Mouse (Mus musculus) splenic B cell, adult 2 months (primary cell): ENCODE measurements at regions not wholly inside any gene's neighbourhood (a gene's known extent, or its start where the extent isn't known, plus 50 kb on each side); places are given as distances from the start of the nearest gene placed in this dataset.

ENCODE experiments used
- DNase-seq: peaks from one replicate; pipeline ENCODE4 v3.0.0-alpha.2; 2011; ENCODE audit warnings: low read depth, low spot score
- H3K27me3 ChIP-seq: 2 replicates; pipeline ENCODE4 v1.6.1; 2012; ENCODE audit warnings: mild to moderate bottlenecking, low read length, moderate library complexity, mixed read lengths; ENCODE audit not compliant: control insufficient read depth, poor library complexity, insufficient read depth, severe bottlenecking
- H3K36me3 ChIP-seq: 2 replicates; pipeline ENCODE4 v1.6.1; 2012; ENCODE audit warnings: mild to moderate bottlenecking, low read length, moderate library complexity, mixed read lengths; ENCODE audit not compliant: control insufficient read depth, poor library complexity, insufficient read depth, severe bottlenecking

DNA sequence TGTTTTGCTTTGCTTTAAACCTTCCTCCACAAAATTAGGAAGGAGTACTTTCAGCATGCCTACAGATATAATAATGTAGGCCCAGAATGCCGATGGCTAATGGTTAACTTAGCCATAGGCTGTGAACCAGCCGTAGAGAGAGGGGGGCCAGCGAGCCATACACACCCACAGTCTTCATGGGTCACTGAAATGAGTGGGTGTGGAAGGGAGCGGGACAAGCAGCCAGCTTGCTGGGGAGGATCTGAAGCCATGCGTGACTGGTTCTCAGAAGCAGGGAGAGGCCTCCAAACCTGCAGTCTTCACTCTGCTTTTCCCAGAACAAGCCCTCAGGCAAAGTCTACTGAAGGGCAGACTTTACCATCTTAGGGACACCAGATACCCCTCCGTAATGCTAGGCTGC lies 50.8 kb upstream of the Ptpn13 start:
- no peaks in the 10 kb centered on the region for H3K27me3 ChIP-seq
- no peak for DNase-seq
- H3K36me3 ChIP-seq: no peaks in the 10 kb centered on the region

DNA sequence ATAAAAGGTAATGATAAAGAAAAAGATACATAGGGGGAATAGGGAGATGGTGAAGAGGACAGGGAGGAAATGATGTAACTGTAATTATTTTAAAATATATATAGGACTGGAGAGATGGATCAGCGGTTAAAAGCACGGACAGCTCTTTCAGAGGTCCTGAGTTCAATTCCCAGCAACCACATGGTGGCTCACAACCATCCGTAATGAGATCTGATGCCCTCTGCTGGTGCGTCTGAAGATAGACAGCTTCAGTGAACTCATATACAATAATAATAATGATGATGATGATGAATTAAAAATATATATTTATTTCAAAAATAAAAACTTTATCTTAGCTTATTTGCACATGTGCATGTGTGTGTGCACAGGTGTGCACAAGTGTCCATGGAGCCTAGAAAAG lies 51.9 kb upstream of the Ptpn13 start:
- H3K36me3 ChIP-seq: no peaks in the 10 kb centered on the region
- no peaks in the 10 kb centered on the region for H3K27me3 ChIP-seq
- no peak for DNase-seq

DNA sequence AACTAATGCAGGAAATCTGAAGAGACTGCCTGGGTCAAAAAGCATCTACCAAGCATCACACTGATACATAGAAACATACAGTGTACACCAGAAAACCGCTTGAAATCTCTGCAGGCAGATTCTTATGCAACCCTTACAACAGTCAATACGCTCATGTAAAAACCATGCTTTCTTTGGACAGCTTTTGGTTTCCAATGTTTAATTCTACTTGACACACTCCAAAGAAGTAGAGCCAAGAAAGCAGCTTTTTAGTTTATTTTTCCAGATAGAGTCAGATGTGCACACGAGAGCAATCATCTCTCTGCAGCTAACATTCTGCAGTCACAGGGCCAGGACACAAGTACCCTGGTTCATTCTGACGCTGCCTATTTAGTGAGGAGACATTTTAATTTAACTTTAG lies 54.5 kb upstream of the Ptpn13 start:
- Histone ChIP-seq H3K36me3 (no peaks in the 10 kb centered on the region), H3K27me3 (no peaks in the 10 kb centered on the region)
- no peak for DNase-seq

DNA sequence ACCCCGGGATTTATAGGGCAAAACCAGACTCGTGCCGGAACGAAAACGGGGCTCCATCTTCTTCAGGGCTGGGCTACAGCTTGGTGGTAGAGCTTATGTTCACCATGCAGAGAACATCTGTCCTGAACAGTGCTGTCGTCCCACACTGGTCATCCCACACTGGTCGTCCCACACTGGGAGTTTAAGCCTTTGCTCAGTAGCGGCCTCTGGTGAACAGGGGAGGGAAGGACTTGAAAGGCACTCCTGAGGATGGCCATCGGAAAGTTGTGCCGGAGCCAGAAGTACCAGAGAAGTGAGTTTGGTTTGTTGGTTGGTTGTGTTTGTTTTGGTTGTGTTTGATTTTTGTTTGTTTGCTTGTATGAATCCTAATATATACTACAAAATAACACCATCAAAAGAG lies 56.0 kb upstream of the Ptpn13 start:
- H3K27me3 ChIP-seq: no peaks in the 10 kb centered on the region
- DNase-seq: no peak
- no peaks in the 10 kb centered on the region for H3K36me3 ChIP-seq

DNA sequence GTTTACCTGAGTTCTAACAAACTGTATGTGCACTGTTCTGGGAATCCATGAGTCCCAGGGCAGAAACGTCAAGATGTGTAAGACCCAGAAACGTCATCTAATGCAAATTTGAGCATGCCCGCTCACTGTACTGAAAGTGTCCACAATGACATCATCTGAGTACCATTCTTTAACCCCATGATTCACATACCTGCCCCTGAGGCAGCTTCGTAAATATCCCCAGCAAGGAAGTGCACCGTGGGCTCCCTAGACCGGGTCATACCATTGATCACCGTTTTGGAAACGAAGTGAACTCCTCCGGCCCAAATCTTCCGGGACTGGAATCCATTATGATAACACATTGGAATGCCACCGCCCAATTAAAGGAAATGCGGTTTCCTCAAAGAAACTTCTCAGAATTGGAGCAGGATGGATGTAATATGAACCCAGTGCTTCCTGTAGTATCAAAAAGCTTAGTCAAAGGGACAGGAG lies 57.8 kb upstream of the Ptpn13 start:
- DNase-seq: no peak

DNA sequence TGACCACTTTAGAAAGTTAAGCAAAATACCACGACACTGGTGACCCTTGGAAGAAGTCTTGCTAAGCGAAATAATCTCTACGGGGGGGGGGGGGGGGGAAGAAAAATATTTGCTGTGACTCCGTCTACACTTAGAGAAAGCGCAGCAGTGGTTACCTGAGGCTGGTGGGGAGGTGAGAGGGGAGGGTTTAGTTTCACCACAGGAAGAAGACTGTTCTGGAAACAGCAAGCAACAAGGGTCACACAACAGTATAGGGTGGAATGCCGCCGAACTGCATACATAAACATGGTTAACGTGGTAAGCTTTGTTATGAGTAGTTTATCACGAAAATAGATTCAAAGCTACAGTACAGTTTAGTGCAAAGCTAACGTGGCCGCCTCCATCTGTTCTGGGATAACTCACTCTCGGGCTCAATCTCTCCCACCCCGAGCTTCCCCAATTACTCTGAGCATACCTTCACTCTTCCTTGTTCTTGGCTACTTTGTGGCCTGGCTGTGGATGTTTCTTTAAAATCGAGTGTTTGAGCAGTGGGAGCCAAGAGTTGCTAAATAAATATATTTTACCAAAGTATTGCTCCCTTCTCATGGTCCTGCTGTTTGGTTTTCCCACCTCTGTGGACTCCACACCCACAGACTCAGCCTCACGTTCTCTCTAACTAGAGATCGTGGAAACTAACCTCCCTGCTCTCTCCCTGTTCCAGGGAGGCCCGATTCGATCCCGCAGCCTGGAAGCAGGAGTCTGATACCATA lies 59.1 kb upstream of the Ptpn13 start:
- Histone ChIP-seq H3K27me3 (no peaks in the 10 kb centered on the region), H3K36me3 (no peaks in the 10 kb centered on the region)
- DNase-seq: no peak

More for the DNA sequence above, 57.8 kb upstream of the Ptpn13 start:
- Histone ChIP-seq H3K27me3 (no peaks in the 10 kb centered on the region), H3K36me3 (no peaks in the 10 kb centered on the region)

DNA sequence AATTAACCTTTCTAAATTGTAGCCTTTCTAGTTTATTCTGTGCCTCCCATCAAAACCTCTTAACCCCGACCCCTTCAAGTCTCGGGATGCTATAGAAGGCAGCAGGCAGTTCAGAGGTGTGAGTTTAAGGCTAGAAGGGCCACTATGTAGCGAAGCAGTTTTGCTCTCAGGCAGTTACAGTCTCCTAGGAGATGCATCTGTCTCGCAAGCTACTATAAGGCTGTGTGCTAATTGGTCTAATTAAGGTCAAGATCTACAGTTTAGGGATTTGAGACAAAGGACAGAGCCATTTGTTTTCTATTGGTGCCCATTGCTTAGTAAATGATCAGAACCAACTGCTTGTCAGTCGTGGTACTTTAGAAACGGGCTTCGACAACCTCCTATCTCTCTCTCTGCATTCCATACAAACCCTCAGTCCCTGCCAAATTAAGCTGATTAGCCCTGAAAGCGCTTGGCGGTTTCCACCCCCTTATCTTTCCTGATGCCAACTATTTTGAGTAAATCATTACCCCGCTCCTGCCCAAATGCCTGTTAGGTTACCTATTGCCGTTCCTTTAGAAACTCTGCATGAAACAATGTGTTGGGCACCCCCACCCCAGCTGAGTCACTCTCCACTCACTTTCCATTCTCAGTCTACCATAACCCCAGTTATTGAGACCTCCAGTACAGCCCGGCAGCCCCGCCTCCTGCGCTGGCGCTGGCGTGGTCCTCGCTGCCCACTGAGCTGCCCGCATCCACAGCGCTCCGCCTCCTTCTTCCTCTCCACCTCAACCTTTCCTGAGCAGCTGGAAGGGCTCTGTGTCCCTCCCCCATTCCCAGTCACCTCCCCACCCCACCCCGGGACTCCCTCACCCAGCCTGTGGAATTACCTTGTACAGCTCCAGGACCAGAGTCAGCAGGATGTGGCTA lies 59.9 kb upstream of the Ptpn13 start:
- H3K36me3 ChIP-seq: no peaks in the 10 kb centered on the region
- no peak for DNase-seq
- no peaks in the 10 kb centered on the region for H3K27me3 ChIP-seq

DNA sequence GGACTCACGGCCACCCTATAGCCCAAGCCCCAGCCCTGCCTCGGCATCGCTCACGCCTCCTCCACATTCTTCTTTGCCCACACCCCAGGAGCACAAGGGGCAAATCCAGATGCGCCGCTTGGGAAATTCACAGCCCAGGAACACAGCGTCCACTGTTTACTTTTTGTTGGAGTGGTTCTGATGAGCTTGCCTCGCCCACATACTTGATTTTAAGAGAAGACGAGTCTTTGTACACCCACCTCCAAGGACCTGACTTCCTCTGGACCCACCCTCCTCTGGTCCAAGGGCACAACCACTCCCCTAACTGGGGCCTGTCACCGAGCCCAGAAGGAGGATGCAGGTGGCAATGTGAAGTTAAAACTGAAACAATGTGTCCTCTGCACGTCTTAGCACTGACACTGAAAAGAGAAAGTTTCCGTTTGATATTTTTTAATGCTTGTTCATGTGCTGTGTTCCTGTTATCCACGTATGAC lies 64.2 kb upstream of the Ptpn13 start:
- H3K27me3 ChIP-seq: no peaks in the 10 kb centered on the region
- H3K36me3 ChIP-seq: no peaks in the 10 kb centered on the region
- no peak for DNase-seq

DNA sequence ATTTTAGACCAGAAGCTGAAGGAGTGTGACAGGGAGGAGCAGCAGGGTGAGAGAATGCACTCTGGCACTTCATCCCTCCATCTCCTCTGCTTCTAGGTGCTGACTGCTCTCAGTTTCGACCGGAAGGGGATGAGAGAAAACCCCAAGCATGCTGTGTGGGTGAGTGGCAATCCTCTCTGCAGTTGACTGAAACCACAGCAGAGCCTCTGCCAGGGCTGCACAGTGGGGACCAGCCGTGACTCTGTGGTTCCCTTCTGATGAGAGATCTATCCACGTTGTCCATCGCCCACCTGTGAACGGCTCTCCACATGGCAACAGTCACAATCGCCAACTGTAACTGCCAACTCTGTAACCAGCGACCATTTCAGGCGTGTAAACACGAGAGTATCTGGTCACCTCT lies 64.6 kb upstream of the Ptpn13 start:
- Histone ChIP-seq H3K27me3 (no peaks in the 10 kb centered on the region), H3K36me3 (no peaks in the 10 kb centered on the region)
- DNase-seq: no peak

DNA sequence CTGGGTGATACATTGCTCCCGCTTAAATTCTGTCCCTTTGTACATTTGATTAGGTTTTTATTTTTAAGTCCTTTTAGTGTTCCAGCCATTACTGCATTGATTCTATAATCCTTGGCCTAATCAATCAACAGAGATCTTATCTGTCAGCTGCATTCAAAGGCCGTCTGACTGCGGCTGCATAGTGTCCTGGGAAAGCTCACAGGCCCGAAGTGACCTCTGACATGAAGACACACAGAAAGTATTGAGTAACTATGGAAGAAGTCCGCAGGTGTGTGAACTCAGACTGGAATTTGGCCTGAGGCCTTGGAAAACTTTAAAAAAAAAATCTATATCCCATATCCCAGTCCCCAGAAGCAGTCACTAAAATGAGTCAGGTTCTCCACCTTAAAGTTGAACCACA lies 67.4 kb upstream of the Ptpn13 start:
- no peak for DNase-seq
- Histone ChIP-seq H3K27me3 (no peaks in the 10 kb centered on the region), H3K36me3 (no peaks in the 10 kb centered on the region)

DNA sequence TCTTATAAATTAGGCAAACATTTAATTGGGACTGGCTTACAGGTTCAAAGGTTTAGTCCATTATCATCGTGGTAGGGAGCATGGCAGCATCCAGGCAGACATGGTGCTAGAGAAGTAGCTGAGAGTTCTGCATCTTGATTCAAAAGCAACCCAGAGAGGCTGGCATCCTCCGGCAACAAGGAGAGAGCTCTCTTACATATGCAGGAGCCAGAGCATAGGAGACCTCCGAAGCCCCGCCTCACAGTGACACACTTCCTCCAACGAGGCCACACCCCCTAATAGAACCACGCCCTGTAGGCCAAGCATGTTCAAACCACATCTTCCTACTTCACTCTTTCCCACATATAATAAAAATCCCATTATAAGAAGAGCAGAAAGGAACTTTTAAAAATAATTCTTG lies 68.5 kb upstream of the Ptpn13 start:
- H3K36me3 ChIP-seq: no peaks in the 10 kb centered on the region
- no peak for DNase-seq
- no peaks in the 10 kb centered on the region for H3K27me3 ChIP-seq

DNA sequence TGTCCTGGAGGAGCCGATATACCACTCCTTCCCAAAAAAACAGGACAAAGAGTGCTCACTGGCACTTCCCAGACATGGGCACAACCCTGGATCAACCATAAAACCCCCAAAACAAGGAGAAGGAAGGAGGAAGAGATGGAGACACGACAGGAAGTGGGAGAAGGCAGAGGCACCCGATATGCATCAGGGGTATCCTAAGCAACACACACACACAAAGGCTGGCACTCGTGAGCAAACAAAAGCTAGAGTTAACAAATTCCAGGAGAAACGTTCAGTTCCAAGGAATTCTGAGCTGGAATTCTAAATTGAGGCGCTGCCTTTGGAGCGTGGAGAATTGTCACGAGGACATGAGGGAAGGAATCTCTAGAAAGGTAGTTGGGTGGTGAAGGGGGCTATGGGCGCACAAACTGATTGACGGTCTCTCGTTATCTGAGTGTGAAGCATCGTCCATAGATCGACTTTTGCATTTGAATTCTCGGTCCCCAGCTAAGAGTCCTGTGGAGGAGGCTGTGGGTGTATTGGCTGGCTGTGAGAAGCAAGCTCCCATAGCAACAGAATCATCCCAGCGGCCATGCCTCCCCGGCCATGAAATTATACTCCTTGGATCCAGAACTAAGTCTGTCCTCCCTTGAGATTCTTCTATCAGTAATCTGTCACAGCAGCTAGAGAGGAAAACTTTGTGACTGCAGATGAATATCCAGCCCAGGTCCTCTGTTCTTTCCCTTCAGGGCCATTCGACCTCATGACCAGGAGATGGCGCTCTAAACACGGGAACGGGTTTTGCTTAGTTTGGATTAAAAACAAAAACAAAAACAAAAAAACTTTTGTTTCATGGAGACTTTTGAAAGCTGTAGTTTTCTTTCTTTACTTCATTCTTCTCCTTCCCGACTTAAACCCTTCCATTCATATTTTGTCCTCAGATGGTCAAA lies 69.4 kb upstream of the Ptpn13 start:
- no peak for DNase-seq
- Histone ChIP-seq H3K27me3 (no peaks in the 10 kb centered on the region), H3K36me3 (no peaks in the 10 kb centered on the region)

DNA sequence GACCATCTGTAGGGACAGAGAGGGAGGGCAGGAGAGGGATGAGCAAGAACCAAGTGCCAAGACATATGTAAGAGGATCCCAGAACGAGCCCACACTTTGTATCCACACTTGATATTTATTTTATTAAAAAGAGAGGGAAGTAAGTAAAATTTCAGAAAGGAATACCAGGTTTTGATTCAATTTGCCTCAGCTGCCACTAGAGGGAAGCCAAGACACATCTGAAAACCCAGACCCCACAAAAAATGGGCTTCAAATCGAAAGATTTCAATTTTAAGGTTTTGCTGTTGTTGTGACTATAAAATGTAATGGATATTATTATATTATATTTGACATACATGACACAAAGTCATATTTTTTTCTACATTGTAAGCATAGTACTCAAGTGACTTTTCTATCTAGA lies 81.1 kb upstream of the Ptpn13 start:
- DNase-seq: peak; percentile 2
- Histone ChIP-seq H3K27me3 (no peaks in the 10 kb centered on the region), H3K36me3 (no peaks in the 10 kb centered on the region)

DNA sequence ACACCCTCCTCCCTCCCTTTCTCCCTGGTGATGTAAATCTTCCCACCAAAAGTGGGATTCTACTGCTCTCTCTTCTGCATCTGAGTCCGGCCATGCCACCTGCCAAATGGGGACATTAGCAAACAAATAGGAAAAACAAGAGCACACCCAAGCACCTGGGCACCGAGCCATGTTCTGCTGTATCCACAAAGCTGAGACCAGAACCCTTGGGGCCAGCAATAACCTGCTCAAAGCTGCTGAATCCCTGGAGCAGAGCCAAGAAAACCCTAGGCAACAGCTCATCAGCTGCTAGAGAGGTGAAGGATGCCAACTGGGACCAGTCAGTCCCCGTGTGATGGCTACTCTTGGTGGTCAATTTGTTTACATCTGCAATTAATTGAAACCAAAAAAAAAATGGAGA lies 83.5 kb upstream of the Ptpn13 start:
- no peak for DNase-seq
- H3K27me3 ChIP-seq: no peaks in the 10 kb centered on the region
- H3K36me3 ChIP-seq: no peaks in the 10 kb centered on the region
